Mouse (Mus musculus) limb, embryonic 13.5 days (tissue): ENCODE data around the gene Phf19. TPM values are rescaled to one million over a fixed set of nuclear protein-coding genes. Genes with fewer than 3 reads are reported as not detected.
A peak's percentile ranks its signal among the peaks of the same experiment; 100 is the strongest.

Experiments
- ATAC-seq: fragments of 200-750 bp; cut with Nextera tagmentation; 2 replicates; pipeline ENCODE4 v1.8.0; 2017; ENCODE audit warnings: low read depth, moderate number of reproducible peaks, moderate TSS enrichment; ENCODE audit not compliant: low FRiP score
- H3K27ac ChIP-seq: fragments of 300-500 bp; sonication (generic); 2 replicates; pipeline ENCODE4 v1.5.1; 2015; ENCODE audit warnings: inconsistent platforms, mild to moderate bottlenecking, moderate library complexity
- H3K27me3 ChIP-seq: fragments of 300-500 bp; sonication (generic); 2 replicates; pipeline ENCODE4 v1.6.1; 2015; ENCODE audit warnings: mild to moderate bottlenecking, inconsistent platforms
- H3K36me3 ChIP-seq: fragments of 300-500 bp; sonication (generic); 2 replicates; pipeline ENCODE4 v1.6.1; 2015; ENCODE audit warnings: inconsistent platforms, mild to moderate bottlenecking, moderate library complexity
- H3K4me1 ChIP-seq: fragments of 300-500 bp; sonication (generic); 2 replicates; pipeline ENCODE4 v1.6.1; 2015; ENCODE audit warnings: inconsistent platforms
- H3K4me2 ChIP-seq: fragments of 300-500 bp; sonication (generic); replicated peaks from 2 replicates; pipeline ENCODE4 v1.6.1; 2015; ENCODE audit warnings: inconsistent platforms, mild to moderate bottlenecking, moderate library complexity
- H3K4me3 ChIP-seq: fragments of 300-500 bp; sonication (generic); 2 replicates; pipeline ENCODE4 v1.5.1; 2015; ENCODE audit warnings: moderate library complexity, mild to moderate bottlenecking, inconsistent platforms
- H3K9ac ChIP-seq: fragments of 300-500 bp; sonication (generic); 2 replicates; pipeline ENCODE4 v1.6.1; 2015; ENCODE audit warnings: mild to moderate bottlenecking, inconsistent platforms
- H3K9me3 ChIP-seq: fragments of 300-500 bp; sonication (generic); 2 replicates; pipeline ENCODE4 v1.6.1; 2016; ENCODE audit warnings: inconsistent platforms
- WGBS: fragments of 180-500 bp; shearing (Covaris S2); methylation state at CpG from one replicate; pipeline ENCODE4 v1.1.7; 2015; 5-methylcytosine and 5-hydroxymethylcytosine counted together
- polyA plus RNA-seq: library from polyadenylated mRNA; unstranded; fragments of >200 nt; fragmentation: Nextera tagmentation; extraction: Ambion mirVana; gene quantifications from 2 replicates; pipeline ENCODE4 v1.2.1, GENCODE M21; 2015

Phf19 gene
- polyA plus RNA-seq, 1 experiment from 2014 or later: 2.6 TPM

GRCm38 (mm10) chr2:34883190-34883589, 30.6 kb downstream of the Phf19 start:
- no peaks in the 10 kb centered on the region for H3K9me3 ChIP-seq
- no peak overlapping the region for H3K4me3 ChIP-seq
- no peaks in the 10 kb centered on the region for H3K36me3 ChIP-seq
- peaks cover 16% of the 10 kb centered on the region for H3K27me3 ChIP-seq
- 54% methylated on average over 5 of the region's 5 CpGs for WGBS
- H3K9ac ChIP-seq: no peak overlapping the region
- H3K4me2 ChIP-seq: no peak overlapping the region
- ATAC-seq: no peak
- H3K4me1 ChIP-seq: no peaks in the 10 kb centered on the region
- H3K27ac ChIP-seq: no peak overlapping the region

- Histone ChIP-seq H3K4me3 (no peak overlapping the region), H3K4me2 (no peak overlapping the region), H3K27ac (no peak overlapping the region), H3K9me3 (no peaks in the 10 kb centered on the region), H3K36me3 (no peaks in the 10 kb centered on the region), H3K9ac (no peak overlapping the region), H3K4me1 (no peaks in the 10 kb centered on the region), H3K27me3 (peaks cover 19% of the 10 kb centered on the region)
- whole genome bisulfite sequencing: 90% methylated on average over 2 of the region's 2 CpGs
- ATAC-seq: no peak
These were observed 31.1 kb downstream of the Phf19 start for GRCm38 (mm10) chr2:34882757-34883156.

GRCm38 (mm10) chr2:34880054-34880453, 33.8 kb downstream of the Phf19 start:
- Histone ChIP-seq H3K27ac (no peak overlapping the region), H3K4me3 (no peak overlapping the region), H3K4me1 (no peaks in the 10 kb centered on the region), H3K9ac (no peak overlapping the region), H3K36me3 (no peaks in the 10 kb centered on the region), H3K9me3 (no peaks in the 10 kb centered on the region), H3K4me2 (no peak overlapping the region), H3K27me3 (peaks cover 40% of the 10 kb centered on the region)
- WGBS: 85% methylated on average over 10 of the region's 10 CpGs
- ATAC-seq: no peak

GRCm38 (mm10) chr2:34874816-34875345, 38.9 kb downstream of the Phf19 start, which contains the start of gene Psmd5:
Gene Psmd5 (minus strand): TSS chr2:34874968.
- Histone ChIP-seq H3K9ac (peak within 1 kb of the TSS; percentile 53; the same call in 1 of the 2 replicates), H3K4me2 (peak within 1 kb of the TSS; percentile 49), H3K27me3 (peaks cover 56% of the 10 kb centered on the region), H3K36me3 (no peaks in the 10 kb centered on the region), H3K27ac (no peak within 1 kb of the TSS), H3K9me3 (no peaks in the 10 kb centered on the region), H3K4me1 (peaks cover 17% of the 10 kb centered on the region), H3K4me3 (peak within 1 kb of the TSS; percentile 22)
- no peak for ATAC-seq
- 9% methylated on average over 8 of the region's 8 CpGs for WGBS

- Histone ChIP-seq H3K4me3 (peak within 1 kb of the TSS; percentile 22), H3K27me3 (peaks cover 53% of the 10 kb centered on the region)
These were observed 39.6 kb downstream of the Phf19 start, which contains the start of gene Cutal for GRCm38 (mm10) chr2:34874271-34874670. Gene Cutal (plus strand): TSS chr2:34874396.

GRCm38 (mm10) chr2:34870520-34871474, 43.0 kb downstream of the Phf19 start:
- H3K9ac ChIP-seq: peak overlapping the region; percentile 95
- peak overlapping the region; percentile 87 for H3K4me3 ChIP-seq
- peak; percentile 98 for ATAC-seq
- H3K4me1 ChIP-seq: peaks cover 39% of the 10 kb centered on the region
- H3K27ac ChIP-seq: peak overlapping the region; percentile 96
- WGBS: under 1% methylated on average over 67 of the region's 67 CpGs
- peaks cover 32% of the 10 kb centered on the region for H3K27me3 ChIP-seq
- no peaks in the 10 kb centered on the region for H3K9me3 ChIP-seq
- H3K4me2 ChIP-seq: peak overlapping the region; percentile 80
- peaks cover 8% of the 10 kb centered on the region for H3K36me3 ChIP-seq

More at GRCm38 (mm10) chr2:34874271-34874670, 39.6 kb downstream of the Phf19 start, which contains the start of gene Cutal:
- Histone ChIP-seq H3K9ac (peak within 1 kb of the TSS; percentile 53; the same call in 1 of the 2 replicates), H3K4me2 (peak within 1 kb of the TSS; percentile 49), H3K4me1 (peaks cover 23% of the 10 kb centered on the region), H3K36me3 (no peaks in the 10 kb centered on the region), H3K27ac (no peak within 1 kb of the TSS), H3K9me3 (no peaks in the 10 kb centered on the region)
- WGBS: 3% methylated on average over 14 of the region's 14 CpGs
- no peak for ATAC-seq

- Histone ChIP-seq H3K4me1 (peaks cover 38% of the 10 kb centered on the region), H3K9me3 (no peaks in the 10 kb centered on the region), H3K4me2 (peak overlapping the region; percentile 80), H3K9ac (peak overlapping the region; percentile 95), H3K36me3 (peaks cover 20% of the 10 kb centered on the region), H3K4me3 (peak overlapping the region; percentile 87), H3K27me3 (peaks cover 26% of the 10 kb centered on the region), H3K27ac (no peak overlapping the region)
- no peak for ATAC-seq
- 40% methylated on average over 5 of the region's 5 CpGs for WGBS
These were observed 44.1 kb downstream of the Phf19 start for GRCm38 (mm10) chr2:34869680-34870079.

GRCm38 (mm10) chr2:34857728-34858127, 56.1 kb downstream of the Phf19 start:
- Histone ChIP-seq H3K4me3 (no peak overlapping the region), H3K27me3 (no peaks in the 10 kb centered on the region), H3K9ac (no peak overlapping the region), H3K36me3 (peaks cover 91% of the 10 kb centered on the region), H3K4me1 (no peaks in the 10 kb centered on the region), H3K27ac (no peak overlapping the region), H3K9me3 (no peaks in the 10 kb centered on the region), H3K4me2 (no peak overlapping the region)
- ATAC-seq: no peak
- WGBS: 91% methylated on average over 8 of the region's 8 CpGs

- Histone ChIP-seq H3K9ac (no peak overlapping the region), H3K36me3 (peaks cover 98% of the 10 kb centered on the region), H3K4me3 (no peak overlapping the region), H3K9me3 (no peaks in the 10 kb centered on the region), H3K27me3 (no peaks in the 10 kb centered on the region), H3K4me2 (no peak overlapping the region), H3K27ac (no peak overlapping the region), H3K4me1 (no peaks in the 10 kb centered on the region)
- 86% methylated on average over 4 of the region's 4 CpGs for WGBS
- ATAC-seq: no peak
These were observed 58.6 kb downstream of the Phf19 start for GRCm38 (mm10) chr2:34855265-34855664.

GRCm38 (mm10) chr2:34847702-34848101, 66.1 kb downstream of the Phf19 start:
- Histone ChIP-seq H3K4me2 (no peak overlapping the region), H3K4me3 (no peak overlapping the region), H3K27ac (no peak overlapping the region), H3K36me3 (peaks cover 38% of the 10 kb centered on the region), H3K9ac (no peak overlapping the region), H3K9me3 (no peaks in the 10 kb centered on the region), H3K4me1 (no peaks in the 10 kb centered on the region), H3K27me3 (no peaks in the 10 kb centered on the region)
- WGBS: 94% methylated on average over 1 of the region's 1 CpGs
- no peak for ATAC-seq
